Mouse (Mus musculus): ENCODE measurements around the gene Casp2.

Casp2 gene

DNA sequence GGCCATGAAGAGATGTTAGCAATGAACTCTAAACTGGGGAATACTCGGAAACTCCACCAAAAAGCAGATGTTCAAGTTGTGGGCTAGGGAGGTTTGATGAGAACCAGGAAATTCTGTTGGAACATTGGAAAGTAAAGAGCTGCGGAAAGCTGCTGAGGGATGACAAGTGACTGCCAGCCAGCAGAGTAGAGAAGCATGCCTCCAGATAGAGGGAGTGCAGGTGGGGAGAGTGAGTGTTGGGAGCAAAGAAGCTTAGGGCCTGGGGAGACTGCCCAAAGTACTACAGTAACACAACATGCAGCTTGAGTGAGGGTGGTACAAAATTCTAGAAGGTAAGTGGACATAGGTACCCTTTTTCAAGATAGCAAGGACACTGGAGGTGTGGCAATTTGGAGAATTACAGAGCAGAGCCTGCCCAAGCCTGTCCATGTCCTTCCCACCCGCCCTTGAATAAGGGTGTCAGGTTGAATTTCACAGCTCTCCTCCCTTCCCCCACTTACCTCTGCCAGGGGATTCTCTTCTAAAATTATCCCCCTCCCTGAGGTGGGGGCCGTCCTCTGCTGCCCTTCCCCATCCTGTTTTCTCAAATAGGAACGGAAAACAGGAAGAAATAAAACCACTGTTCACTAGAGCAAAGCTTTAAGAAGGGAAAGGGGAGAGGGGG, 18.2 kb downstream of the Casp2 start:
- no peak for DNase-seq

DNA sequence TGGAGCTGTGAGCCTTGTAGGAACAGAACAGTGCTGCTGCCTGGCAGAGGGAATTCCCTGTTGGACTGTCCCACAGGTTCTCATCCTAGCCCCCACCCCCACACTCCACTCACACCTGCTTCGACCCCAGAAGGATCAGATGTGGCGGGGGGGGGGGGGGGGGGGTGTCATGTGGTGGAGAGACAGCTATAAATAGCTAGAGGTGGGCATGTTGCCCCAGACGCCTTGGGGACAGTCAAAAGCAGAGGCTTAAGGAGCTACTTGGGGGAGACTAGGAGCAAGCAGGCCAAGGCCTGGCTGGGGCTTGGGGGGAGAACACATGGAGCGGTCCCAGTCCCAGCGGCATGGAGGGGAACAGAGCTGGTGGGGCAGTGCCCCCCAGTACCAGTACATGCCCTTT, 21.7 kb downstream of the Casp2 start, which contains the start of gene Clcn1:
TSS of gene Clcn1 (plus strand) at position 238 of the 400 bp plus-strand sequence.
- DNase-seq, result no peak

DNA sequence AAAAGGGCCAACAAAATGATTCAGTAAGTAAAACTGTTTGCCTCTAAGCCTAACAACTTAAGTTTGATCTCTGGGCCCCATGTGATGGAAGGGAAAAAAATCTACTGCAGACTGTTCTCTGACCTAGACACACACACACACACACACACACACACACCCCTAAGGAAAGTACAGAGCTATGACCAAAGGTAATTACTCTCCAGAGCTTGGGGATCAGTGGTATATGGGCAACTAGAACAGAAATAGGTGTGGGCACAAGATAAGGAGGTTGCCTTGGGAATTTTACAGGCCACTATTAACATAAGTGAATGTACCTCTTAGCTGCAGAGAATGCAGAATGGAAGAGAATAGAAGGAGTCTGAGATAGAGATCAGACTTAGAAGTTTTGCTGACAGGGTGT, 22.8 kb downstream of the Casp2 start:
- DNase-seq, result no peak

DNA sequence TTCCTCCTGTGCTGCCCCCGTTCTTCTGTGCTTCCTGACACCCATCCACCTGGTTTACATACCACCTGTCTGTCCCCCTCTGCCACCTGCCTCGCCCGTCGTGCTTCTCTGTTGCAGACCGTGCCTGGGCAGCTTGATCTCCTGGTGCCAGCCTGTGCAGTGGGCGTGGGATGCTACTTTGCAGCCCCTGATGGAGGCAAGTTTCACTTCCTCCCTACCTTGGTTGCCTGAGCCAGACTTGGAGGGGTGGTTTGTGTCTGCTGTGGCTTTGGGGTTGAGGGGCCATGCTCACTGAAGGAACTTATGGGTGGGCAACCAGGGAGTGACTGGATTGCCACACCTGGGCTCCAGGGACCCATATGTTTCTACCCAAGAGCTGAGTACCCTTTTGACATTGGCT, 28.5 kb downstream of the Casp2 start:
- no peak for DNase-seq

DNA sequence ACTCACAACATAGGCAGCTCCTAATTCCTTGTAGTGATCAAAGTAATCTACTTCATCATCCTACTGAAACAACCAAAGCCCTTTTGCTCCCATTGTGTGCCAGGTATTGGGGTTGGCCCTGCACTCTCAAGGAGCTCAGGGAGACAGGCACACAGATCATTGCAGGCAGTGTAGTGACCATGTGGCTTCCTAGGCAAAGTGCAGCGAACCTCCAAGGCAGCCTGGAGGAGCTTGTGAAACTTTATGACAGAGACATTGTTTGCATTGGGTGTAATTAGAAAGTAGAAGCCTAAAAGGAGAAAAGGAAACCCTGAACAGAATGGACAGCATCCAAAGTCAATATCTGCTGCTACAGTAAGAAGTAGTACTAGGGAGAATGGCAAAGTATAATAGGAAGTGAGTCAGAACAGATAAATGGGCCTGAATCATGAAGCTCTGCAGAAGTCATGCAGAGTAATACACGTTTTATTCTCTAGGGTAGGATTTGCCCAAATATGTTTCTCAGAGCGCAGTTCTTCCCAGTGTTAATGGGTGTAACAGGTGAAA, 30.8 kb downstream of the Casp2 start:
- no peak for DNase-seq

DNA sequence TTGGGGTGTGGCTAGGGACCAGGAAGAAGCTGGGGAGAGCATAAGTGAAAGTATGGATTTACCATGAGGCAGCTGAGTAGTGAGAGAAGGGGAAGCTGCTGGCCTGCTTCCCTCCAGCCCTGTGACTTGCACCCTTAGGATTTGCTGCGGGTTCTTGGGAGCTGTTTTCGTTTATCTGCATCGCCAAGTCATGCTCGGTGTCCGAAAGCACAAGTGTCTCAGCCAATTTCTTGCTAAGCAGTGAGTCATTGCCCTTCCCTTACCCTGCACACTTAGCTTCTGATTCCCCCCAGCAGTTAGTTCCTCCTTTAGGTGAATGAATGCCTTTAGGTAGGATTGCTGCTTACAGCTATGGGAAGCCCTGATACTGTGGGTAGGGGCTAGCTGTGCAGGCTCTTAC, 34.6 kb downstream of the Casp2 start:
- DNase-seq, result no peak

DNA sequence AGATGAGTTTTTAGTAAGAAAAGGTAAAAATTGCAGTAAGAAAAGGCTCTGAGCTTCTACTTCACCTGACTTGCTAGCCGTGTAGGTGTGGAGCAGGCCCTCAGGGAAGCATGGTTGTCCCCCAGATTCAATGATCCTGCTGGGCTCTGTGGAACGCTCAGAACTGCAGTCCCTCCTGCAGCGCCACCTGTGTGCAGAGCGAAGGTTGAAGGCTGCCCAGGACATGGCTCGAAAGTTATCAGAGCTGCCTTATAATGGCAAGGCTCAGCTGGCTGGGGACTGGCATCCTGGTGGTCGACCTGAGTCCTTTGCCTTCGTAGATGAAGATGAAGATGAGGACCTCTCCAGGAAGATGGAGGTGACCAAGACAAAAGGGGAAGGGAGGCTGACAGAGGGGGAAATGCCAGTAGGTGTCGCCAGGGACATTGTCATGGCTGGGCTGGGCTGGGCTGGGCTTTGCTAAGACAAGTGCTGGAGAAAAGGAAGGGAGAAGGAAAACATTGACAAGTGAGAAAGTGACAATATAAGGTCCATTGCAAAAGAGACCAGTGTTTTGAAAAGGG, 45.1 kb downstream of the Casp2 start:
- peak; percentile 17 to 27 for DNase-seq

DNA sequence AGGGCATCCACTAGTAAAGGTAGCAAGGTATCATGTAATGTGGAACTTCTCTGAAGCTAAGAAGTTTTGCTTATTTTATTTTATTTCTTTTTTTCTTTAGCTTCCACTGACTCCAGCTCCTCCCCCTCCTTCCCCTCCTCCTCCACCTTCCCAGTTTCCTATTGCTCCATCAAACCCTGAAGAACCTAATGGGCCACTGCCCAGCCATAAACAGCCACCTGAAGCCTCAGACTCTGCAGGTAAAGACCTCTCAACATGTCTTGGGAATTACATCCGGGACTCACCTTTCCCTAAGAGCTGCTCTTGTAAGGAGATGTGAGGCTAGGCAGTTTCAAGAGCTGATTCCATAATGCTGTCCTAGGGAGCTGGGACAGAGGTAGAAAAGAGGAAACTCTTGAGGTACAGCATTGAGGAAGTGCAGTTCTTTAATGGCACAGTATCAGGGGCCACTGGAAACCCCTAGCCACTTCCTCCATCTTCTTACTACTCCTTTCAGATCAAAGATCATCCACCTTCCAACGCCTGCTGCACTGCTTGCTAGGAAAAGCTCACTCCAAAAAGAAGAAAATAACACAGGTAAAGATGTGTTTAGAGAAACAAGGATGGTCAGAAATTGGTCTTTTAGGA, 45.8 kb downstream of the Casp2 start:
- DNase-seq, result no peak

DNA sequence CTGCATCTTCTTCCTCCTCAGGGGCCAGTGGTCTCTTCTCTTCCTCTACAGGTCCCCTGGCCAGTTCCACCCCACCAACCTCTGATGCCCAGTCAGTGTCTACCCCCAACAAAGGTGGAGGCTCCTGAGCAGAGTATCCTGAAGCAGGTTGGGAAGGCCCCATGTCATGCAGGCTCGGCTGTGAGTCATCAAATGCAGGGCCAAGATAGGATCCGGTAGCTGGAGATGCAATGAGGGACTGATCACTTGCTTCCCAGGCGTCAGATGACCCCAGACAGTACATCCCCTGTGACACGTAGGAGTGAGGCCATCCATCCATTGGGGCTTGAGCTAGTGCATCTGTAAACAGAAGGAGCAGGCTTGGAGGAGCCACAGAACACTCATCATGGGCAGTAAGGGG, 53.5 kb downstream of the Casp2 start:
- DNase-seq, result no peak

DNA sequence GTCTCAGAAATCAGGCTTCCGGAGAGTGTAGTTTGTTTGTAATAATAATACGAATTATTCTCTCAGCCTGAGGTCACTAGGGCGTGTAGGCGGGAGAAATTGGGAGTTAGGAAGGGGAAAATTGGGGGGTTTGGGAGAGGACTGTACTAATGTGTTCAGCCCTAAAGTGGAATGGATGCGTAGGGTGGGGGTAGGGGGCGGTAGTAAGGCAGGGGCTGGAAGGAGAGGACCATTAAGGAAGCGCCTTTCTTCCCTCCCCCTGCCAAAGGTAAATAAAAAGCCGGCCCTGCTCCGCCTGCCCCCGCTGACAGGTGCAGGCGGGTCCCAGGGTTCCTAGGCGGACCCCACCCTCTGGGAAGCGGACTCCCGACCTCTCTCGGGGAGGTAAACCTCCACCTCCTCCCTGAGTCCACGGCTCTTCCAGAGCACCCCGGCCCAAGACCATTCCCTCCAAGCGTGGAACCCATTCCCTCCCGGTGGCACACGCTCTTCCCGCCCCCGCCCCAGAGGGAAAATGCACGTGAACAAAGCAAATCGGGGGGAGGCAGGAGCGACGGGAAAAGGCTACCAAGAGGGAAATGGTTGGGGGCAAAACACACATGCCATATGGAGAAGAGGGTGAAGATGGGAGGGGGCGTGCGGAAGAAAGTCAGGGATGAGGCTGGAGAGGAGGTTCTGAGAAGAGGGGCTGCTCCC, 58.7 kb downstream of the Casp2 start:
- no peak for DNase-seq

DNA sequence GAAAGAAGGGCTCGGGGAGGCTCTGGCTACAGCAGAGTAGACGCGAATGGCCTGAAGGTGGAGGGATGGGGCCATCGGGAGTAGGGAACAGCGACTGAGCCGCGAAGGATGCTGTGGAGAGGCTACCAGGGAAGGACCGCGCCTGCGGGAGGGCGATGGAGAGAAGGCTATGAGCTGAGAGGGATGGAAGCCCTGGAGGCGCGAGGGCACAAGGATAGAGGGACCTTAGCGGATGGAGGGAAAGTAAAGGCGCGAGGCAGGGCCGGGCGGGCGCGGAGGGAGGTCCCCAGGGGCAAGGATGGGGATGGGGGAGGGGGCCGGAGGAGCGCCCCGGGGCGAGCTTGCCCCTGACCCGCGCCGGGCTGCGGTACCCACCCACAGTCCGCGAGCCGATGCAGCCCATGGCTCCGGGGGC, 59.3 kb downstream of the Casp2 start:
- peak; percentile 28 to 35 for DNase-seq

DNA sequence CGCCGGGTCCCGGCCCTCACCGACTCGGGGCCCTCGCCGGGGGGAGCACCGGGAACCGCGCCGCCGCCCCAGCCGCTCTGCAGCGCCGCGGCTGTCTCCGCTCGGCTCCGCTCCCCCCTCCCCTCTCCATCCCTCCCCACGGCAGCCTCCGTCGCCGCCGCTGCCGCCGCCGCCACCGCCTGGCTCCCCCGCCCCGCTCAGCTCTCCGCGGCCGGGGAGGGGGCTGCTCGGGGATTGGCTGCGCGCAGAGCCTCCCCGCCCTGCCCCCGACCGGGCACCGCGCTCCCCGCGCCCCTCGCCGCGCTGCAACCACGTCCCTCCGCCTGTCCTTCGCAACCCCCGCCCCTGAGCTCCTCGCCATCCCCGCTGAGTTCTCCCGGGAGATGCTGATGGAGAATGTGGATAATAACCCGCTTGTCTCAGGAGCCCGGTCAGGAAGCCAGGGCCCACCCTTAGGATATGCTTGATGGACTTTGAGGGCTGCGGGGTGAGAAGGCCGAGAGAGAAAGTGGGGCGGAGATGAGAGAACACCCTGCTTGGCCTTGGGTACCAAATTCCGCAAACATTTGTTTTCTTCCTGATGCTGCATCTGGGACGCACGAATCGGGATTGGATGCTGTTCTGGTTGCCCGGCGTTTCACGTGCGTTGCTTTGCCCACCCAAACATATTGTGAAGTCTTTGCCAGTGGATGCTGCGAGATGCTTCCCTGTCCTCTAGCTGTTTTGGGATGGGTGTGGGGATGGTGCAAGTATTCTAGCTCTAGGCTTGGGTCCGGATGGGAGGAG, 59.9 kb downstream of the Casp2 start, which contains the start of gene Fam131b:
TSS of gene Fam131b (minus strand) at position 162 of the 786 bp plus-strand sequence.
- peak; percentile 27 to 43 for DNase-seq

DNA sequence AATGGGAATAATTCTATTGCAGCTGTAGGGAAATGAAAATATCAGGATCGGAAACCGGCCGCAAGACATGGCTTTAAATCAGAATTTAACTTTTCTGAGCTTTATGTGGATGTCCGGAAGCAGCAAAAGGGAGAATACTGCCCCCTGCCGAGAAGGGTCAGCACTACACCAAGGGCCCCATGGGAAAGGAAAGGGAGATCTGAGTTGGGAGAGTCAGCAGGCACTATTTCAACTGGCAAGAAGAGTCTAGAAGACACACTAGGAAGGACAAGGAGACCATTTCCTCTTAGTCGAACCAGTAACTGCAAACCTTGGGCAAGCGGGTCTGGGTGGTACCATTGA, 60.5 kb downstream of the Casp2 start:
- DNase-seq, result peak; percentile 86

DNA sequence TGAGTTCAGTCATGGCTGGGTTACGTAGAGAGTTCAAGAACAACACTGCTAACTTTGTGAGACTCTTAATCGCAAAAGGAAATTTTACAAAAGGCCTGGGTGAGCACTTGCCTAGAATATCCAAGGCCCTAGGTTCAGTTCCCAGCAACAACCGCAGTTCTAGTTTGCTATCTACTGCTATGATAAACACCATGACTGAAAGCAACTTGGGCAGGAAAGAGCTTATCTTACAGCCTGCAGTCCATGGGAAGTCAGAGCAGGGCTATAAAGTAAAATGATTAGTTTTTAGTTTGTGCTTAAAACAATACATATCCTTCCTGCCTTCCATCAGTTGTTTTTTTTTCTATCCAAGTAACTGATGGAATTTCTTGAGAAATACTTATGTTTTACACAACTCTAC, 61.7 kb downstream of the Casp2 start:
- DNase-seq, result no peak

DNA sequence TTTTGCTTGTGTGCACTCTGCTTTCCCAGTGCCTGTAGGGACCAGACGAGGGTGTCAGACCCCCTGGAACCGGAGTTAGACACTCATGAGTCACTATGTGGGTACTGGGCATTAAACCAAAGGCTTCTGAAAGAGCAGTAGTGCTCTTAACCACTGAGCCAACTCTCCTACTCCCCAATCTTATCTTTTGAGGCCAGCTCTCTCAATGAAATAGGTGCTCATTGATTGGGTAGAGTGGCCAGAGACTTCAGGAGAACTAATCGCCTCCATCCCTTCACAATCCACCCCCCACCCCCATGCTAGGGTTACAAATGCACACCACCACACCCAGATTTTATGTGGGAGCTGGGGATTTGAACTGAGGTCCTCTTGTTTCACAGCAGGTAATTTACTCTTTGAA, 64.0 kb downstream of the Casp2 start:
- DNase-seq, result no peak

DNA sequence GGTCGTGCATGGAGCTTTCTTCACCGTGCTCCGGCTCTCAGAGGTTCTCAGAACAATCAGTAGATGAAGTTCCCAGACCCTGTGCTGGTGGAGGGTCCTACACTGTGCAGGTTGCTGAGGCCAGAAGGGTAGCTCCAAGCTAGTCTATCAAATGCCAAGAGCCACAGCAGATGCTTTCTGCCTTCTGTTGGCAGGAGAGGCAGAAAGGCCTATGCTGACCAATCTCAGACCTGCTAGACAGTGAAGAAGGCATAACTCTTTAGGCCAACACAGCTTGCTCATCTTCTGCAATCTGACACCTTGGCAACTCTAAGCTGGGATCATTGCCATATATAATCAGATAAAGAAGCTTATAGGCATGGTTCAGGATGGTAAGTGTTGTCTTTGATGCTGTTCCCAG, 65.4 kb downstream of the Casp2 start:
- no peak for DNase-seq

DNA sequence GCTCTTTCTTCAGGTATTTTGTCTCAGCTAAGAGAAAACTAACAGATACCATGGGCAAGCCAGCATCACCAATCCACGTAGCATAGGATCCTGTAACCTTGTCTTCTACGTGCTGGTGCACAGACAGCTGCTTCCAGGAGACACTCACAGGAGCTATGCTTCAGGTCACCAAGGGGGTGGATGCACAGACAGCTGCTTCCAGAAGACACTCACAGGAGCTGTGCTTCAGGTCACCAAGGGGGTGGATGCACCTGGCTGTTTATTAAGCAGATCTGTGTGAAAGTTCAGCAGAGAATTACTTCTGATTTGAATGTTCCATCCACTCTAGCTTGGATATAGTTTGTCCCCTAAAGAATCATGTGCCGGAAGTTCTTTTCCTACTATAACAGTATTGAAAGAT, 66.2 kb downstream of the Casp2 start:
- DNase-seq, result no peak
